Mouse (Mus musculus): ENCODE measurements at regions not wholly inside any gene's neighbourhood (a gene's known extent, or its start where the extent isn't known, plus 50 kb on each side); places are given as distances from the start of the nearest gene placed in this dataset.
A peak's percentile ranks its signal among the peaks of the same experiment; 100 is the strongest.
"Not testable (repeated sequence)": the region's sequence is repeated elsewhere in the genome, so short reads cannot be mapped to it uniquely, and the experiment has no call there.

GRCm38 (mm10) chr17:43139916-43140315 is 123.6 kb downstream of the Tnfrsf21 start:
- Histone ChIP-seq H3K4me2 (peak overlapping the region; percentile 37), H3K4me3 (no peak overlapping the region), H3K4me1 (0 out of 2 replicates have a peak, but pooled peaks cover 7% of the 10 kb centered on the region), H3K9ac (0 out of 2 replicates have a peak overlapping the region, but pooled peaks have one; percentile 22), H3K36me3 (no peaks in the 10 kb centered on the region), H3K27me3 (replicated peaks) (no peaks in the 10 kb centered on the region), H3K27ac (no peak overlapping the region), H3K9me3 (replicated peaks) (no peaks in the 10 kb centered on the region)
- WGBS (ENCODE audit: insufficient replicate concordance), result 6% methylated on average over 8 of the region's 8 CpGs
- no peak for ATAC-seq

- H3K36me3 ChIP-seq, result no peaks in the 10 kb centered on the region
- no peak overlapping the region for H3K4me3 ChIP-seq
- no peak overlapping the region for H3K27ac ChIP-seq
- no peak for ATAC-seq
- no peaks in the 10 kb centered on the region for H3K9me3 ChIP-seq (replicated peaks)
- no peaks in the 10 kb centered on the region for H3K27me3 ChIP-seq (replicated peaks)
- H3K4me1 ChIP-seq, result 0 out of 2 replicates have a peak, but pooled peaks cover 7% of the 10 kb centered on the region
- 74% methylated on average over 7 of the region's 7 CpGs for WGBS (ENCODE audit: insufficient replicate concordance)
- no peak overlapping the region for H3K9ac ChIP-seq
- no peak overlapping the region for H3K4me2 ChIP-seq
These were observed 125.4 kb downstream of the Tnfrsf21 start for GRCm38 (mm10) chr17:43141740-43142139.

- no peak for ATAC-seq
- Histone ChIP-seq H3K9ac (no peak overlapping the region), H3K9me3 (replicated peaks) (no peaks in the 10 kb centered on the region), H3K4me3 (no peak overlapping the region), H3K4me2 (no peak overlapping the region), H3K27me3 (replicated peaks) (no peaks in the 10 kb centered on the region; the same call in 1 of the 2 replicates), H3K4me1 (peaks cover 5% of the 10 kb centered on the region), H3K27ac (no peak overlapping the region), H3K36me3 (no peaks in the 10 kb centered on the region)
- WGBS (ENCODE audit: insufficient replicate concordance), result 47% methylated on average over 1 of the region's 1 CpGs
These were observed 124.4 kb upstream of the Adgrf1 start for GRCm38 (mm10) chr17:43145749-43146148.

- H3K4me1 ChIP-seq, result peaks cover 5% of the 10 kb centered on the region
- no peaks in the 10 kb centered on the region for H3K9me3 ChIP-seq (replicated peaks)
- H3K4me3 ChIP-seq, result no peak overlapping the region
- no peaks in the 10 kb centered on the region; the same call in 1 of the 2 replicates for H3K27me3 ChIP-seq (replicated peaks)
- 18% methylated on average over 3 of the region's 3 CpGs for WGBS (ENCODE audit: insufficient replicate concordance)
- H3K4me2 ChIP-seq, result no peak overlapping the region
- no peak for ATAC-seq
- no peaks in the 10 kb centered on the region for H3K36me3 ChIP-seq
- H3K9ac ChIP-seq, result no peak overlapping the region
- H3K27ac ChIP-seq, result no peak overlapping the region
These were observed 122.2 kb upstream of the Adgrf1 start for GRCm38 (mm10) chr17:43147935-43148334.

- Histone ChIP-seq H3K9me3 (replicated peaks) (no peaks in the 10 kb centered on the region), H3K4me3 (no peak overlapping the region), H3K27ac (no peak overlapping the region), H3K4me1 (peaks cover 5% of the 10 kb centered on the region), H3K4me2 (no peak overlapping the region), H3K36me3 (no peaks in the 10 kb centered on the region), H3K9ac (no peak overlapping the region), H3K27me3 (replicated peaks) (no peaks in the 10 kb centered on the region)
- no peak for ATAC-seq
- 55% methylated on average over 3 of the region's 3 CpGs for WGBS (ENCODE audit: insufficient replicate concordance)
These were observed 117.5 kb upstream of the Adgrf1 start for GRCm38 (mm10) chr17:43152620-43153019.

- not testable (repeated sequence) for H3K4me3 ChIP-seq; H3K36me3 ChIP-seq; H3K9me3 ChIP-seq (replicated peaks); H3K27me3 ChIP-seq (replicated peaks); ATAC-seq; H3K9ac ChIP-seq; H3K27ac ChIP-seq; H3K4me2 ChIP-seq; H3K4me1 ChIP-seq
- 73% methylated on average over 8 of the region's 8 CpGs for WGBS (ENCODE audit: insufficient replicate concordance)
These were observed 114.9 kb upstream of the Adgrf1 start for GRCm38 (mm10) chr17:43155271-43155670.

- 52% methylated on average over 5 of the region's 5 CpGs for WGBS (ENCODE audit: insufficient replicate concordance)
- Histone ChIP-seq H3K27me3 (replicated peaks) (no peaks in the 10 kb centered on the region), H3K4me2 (no peak overlapping the region), H3K36me3 (no peaks in the 10 kb centered on the region), H3K27ac (no peak overlapping the region), H3K4me1 (peaks cover 6% of the 10 kb centered on the region; the same call in 1 of the 2 replicates), H3K4me3 (no peak overlapping the region), H3K9ac (no peak overlapping the region), H3K9me3 (replicated peaks) (no peaks in the 10 kb centered on the region)
- no peak for ATAC-seq
These were observed 114.0 kb upstream of the Adgrf1 start for GRCm38 (mm10) chr17:43156116-43156515.

GRCm38 (mm10) chr17:43157781-43158501 is 112.2 kb upstream of the Adgrf1 start:
- H3K36me3 ChIP-seq, result no peaks in the 10 kb centered on the region
- H3K4me2 ChIP-seq, result no peak overlapping the region
- WGBS (ENCODE audit: insufficient replicate concordance), result 53% methylated on average over 15 of the region's 15 CpGs
- no peaks in the 10 kb centered on the region for H3K27me3 ChIP-seq (replicated peaks)
- no peak for ATAC-seq
- H3K4me3 ChIP-seq, result no peak overlapping the region
- H3K4me1 ChIP-seq, result peaks cover 6% of the 10 kb centered on the region; the same call in 1 of the 2 replicates
- H3K9me3 ChIP-seq (replicated peaks), result no peaks in the 10 kb centered on the region
- H3K9ac ChIP-seq, result no peak overlapping the region
- no peak overlapping the region for H3K27ac ChIP-seq

GRCm38 (mm10) chr17:43158741-43159140 is 111.4 kb upstream of the Adgrf1 start:
- Histone ChIP-seq H3K9ac (no peak overlapping the region), H3K4me1 (peaks cover 6% of the 10 kb centered on the region; the same call in 1 of the 2 replicates), H3K9me3 (replicated peaks) (no peaks in the 10 kb centered on the region), H3K4me3 (no peak overlapping the region), H3K27me3 (replicated peaks) (no peaks in the 10 kb centered on the region), H3K27ac (no peak overlapping the region), H3K4me2 (no peak overlapping the region), H3K36me3 (no peaks in the 10 kb centered on the region)
- 67% methylated on average over 10 of the region's 10 CpGs for WGBS (ENCODE audit: insufficient replicate concordance)
- no peak for ATAC-seq

- H3K4me3 ChIP-seq; ATAC-seq; H3K27ac ChIP-seq; H3K9ac ChIP-seq; H3K27me3 ChIP-seq (replicated peaks); H3K4me2 ChIP-seq; H3K9me3 ChIP-seq (replicated peaks); H3K4me1 ChIP-seq; H3K36me3 ChIP-seq: not testable (repeated sequence)
- WGBS (ENCODE audit: insufficient replicate concordance), result 57% methylated on average over 10 of the region's 10 CpGs
These were observed 108.8 kb upstream of the Adgrf1 start for GRCm38 (mm10) chr17:43161306-43161705.

GRCm38 (mm10) chr17:43163126-43163525 is 107.0 kb upstream of the Adgrf1 start:
- WGBS (ENCODE audit: insufficient replicate concordance), result 73% methylated on average over 4 of the region's 4 CpGs
- no peak for ATAC-seq

GRCm38 (mm10) chr17:43166091-43166490 is 104.0 kb upstream of the Adgrf1 start:
- Histone ChIP-seq H3K4me3 (no peak overlapping the region), H3K36me3 (no peaks in the 10 kb centered on the region), H3K4me2 (no peak overlapping the region), H3K27ac (no peak overlapping the region), H3K9ac (no peak overlapping the region), H3K27me3 (replicated peaks) (no peaks in the 10 kb centered on the region), H3K4me1 (peaks cover 5% of the 10 kb centered on the region; the same call in 1 of the 2 replicates), H3K9me3 (replicated peaks) (no peaks in the 10 kb centered on the region)
- ATAC-seq, result no peak
- WGBS (ENCODE audit: insufficient replicate concordance), result 47% methylated on average over 4 of the region's 4 CpGs

More at GRCm38 (mm10) chr17:43163126-43163525, 107.0 kb upstream of the Adgrf1 start:
- Histone ChIP-seq H3K4me3 (no peak overlapping the region), H3K27ac (no peak overlapping the region), H3K4me2 (no peak overlapping the region), H3K36me3 (no peaks in the 10 kb centered on the region), H3K4me1 (peaks cover 4% of the 10 kb centered on the region; the same call in 1 of the 2 replicates), H3K9me3 (replicated peaks) (no peaks in the 10 kb centered on the region), H3K27me3 (replicated peaks) (no peaks in the 10 kb centered on the region), H3K9ac (no peak overlapping the region)

Data from liver, embryonic 12.5 days (tissue).